Mouse (Mus musculus) CH12.LX (cell line): ENCODE measurements at regions not wholly inside any gene's neighbourhood (a gene's known extent, or its start where the extent isn't known, plus 50 kb on each side); places are given as distances from the start of the nearest gene placed in this dataset.

ENCODE experiments used
- CTCF ChIP-seq, 2 experiments: IDR thresholded peaks in 1 of 2; conservative IDR thresholded peaks in 1 of 2; 2 replicates each; pipeline ENCODE4 v1.5.1; 2011 to 2012; ENCODE audit warnings: low read depth in 2 of 2, low read length in 2 of 2, improper control_type of control experiment in 1 of 2, inconsistent platforms in 1 of 2, mild to moderate bottlenecking in 1 of 2, moderate library complexity in 1 of 2
- ELF1 ChIP-seq: IDR thresholded peaks from 2 replicates; pipeline ENCODE4 v1.6.1; 2014; ENCODE audit warnings: low read depth, mild to moderate bottlenecking, inconsistent platforms, low read length, improper control_type of control experiment
- KAT2A ChIP-seq: IDR thresholded peaks from 2 replicates; pipeline ENCODE4 v1.6.1; 2012; ENCODE audit warnings: low read length, improper control_type of control experiment, inconsistent platforms; ENCODE audit not compliant: insufficient replicate concordance
- MAFK ChIP-seq: IDR thresholded peaks from 2 replicates; pipeline ENCODE4 v1.6.1; 2011; ENCODE audit warnings: low read length, improper control_type of control experiment; ENCODE audit not compliant: insufficient replicate concordance
- POLR2A ChIP-seq: IDR thresholded peaks from 2 replicates; pipeline ENCODE4 v1.6.1; 2011; ENCODE audit warnings: low read depth, mild to moderate bottlenecking, improper control_type of control experiment, low read length
- RCOR1 ChIP-seq: conservative IDR thresholded peaks from 2 replicates; pipeline ENCODE4 v1.6.1; 2012; ENCODE audit warnings: low read depth, mild to moderate bottlenecking, inconsistent platforms, low read length, improper control_type of control experiment
- TCF12 ChIP-seq: IDR thresholded peaks from 2 replicates; pipeline ENCODE4 v1.6.1; 2014; ENCODE audit warnings: low read depth, mild to moderate bottlenecking, inconsistent platforms, low read length, improper control_type of control experiment
- ZC3H11A ChIP-seq: IDR thresholded peaks from 2 replicates; pipeline ENCODE4 v1.6.1; 2012; ENCODE audit warnings: low read depth, mild to moderate bottlenecking, inconsistent platforms, low read length, improper control_type of control experiment
- ZKSCAN1 ChIP-seq: IDR thresholded peaks from 2 replicates; pipeline ENCODE4 v1.6.1; 2012; ENCODE audit warnings: low read depth, inconsistent platforms, low read length, improper control_type of control experiment, borderline replicate concordance
- ZNF384 ChIP-seq: IDR thresholded peaks from 2 replicates; pipeline ENCODE4 v1.6.1; 2012; ENCODE audit warnings: low read depth, low read length, improper control_type of control experiment, inconsistent platforms

DNA sequence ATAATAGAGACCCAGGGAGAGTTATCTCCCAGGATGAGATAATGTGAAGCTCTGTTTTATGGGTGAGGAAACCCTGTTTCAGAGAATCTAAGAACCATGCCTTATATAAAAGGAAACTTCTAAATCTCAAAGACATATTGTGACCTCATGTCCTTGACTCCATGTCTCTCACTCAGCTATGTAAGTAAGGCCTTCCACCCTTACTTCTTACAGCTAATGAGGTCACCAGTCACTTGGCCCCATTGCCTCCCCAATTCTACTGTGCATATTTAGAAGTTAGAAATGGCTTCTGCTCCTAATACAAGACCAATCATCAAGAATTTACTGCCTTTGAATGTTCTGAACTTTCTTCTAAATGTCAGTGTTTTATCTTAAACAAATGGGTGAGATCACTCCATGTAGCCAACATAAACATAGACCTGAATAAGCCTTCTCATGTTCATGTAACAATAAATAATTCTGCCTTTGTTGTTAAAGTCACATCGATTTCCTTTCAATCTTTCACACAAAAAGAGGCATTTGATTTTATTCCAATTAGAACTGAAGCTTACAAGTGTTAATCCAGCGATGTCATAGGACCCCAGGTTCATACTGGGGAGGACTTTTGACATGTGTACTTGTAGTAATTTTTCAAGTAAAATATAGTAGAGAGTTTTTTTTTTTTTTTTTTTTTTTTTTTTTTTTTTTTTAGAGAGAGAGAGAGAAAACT, 667.6 kb downstream of the Epha7 start:
- TF ChIP-seq RCOR1: no peak
- no peak for TF ChIP-seq TCF12
- TF ChIP-seq ZNF384: no peak
- TF ChIP-seq CTCF (conservative IDR thresholded peaks at IDR 0.05 in 1 of 2, IDR thresholded peaks at IDR 0.05 in 1 of 2; ENCODE audit: low read depth in 2 of 2, low read length in 2 of 2): no peak
- TF ChIP-seq POLR2A: no peak
- no peak for TF ChIP-seq ZC3H11A
- no peak for TF ChIP-seq ELF1
- TF ChIP-seq KAT2A: no peak
- TF ChIP-seq MAFK: no peak
- no peak for TF ChIP-seq ZKSCAN1
